Mouse (Mus musculus) cerebellum, adult 18-20 months (tissue): ENCODE results near the gene Aplf.
A peak's percentile ranks its signal among the peaks of the same experiment; 100 is the strongest.
"Not testable (repeated sequence)": the region's sequence is repeated elsewhere in the genome, so short reads cannot be mapped to it uniquely, and the experiment has no call there.

ENCODE experiments used
- DNase-seq, 2 experiments: peaks; one replicate each; pipeline ENCODE4 v3.0.0; 2021

Gene Aplf

DNA sequence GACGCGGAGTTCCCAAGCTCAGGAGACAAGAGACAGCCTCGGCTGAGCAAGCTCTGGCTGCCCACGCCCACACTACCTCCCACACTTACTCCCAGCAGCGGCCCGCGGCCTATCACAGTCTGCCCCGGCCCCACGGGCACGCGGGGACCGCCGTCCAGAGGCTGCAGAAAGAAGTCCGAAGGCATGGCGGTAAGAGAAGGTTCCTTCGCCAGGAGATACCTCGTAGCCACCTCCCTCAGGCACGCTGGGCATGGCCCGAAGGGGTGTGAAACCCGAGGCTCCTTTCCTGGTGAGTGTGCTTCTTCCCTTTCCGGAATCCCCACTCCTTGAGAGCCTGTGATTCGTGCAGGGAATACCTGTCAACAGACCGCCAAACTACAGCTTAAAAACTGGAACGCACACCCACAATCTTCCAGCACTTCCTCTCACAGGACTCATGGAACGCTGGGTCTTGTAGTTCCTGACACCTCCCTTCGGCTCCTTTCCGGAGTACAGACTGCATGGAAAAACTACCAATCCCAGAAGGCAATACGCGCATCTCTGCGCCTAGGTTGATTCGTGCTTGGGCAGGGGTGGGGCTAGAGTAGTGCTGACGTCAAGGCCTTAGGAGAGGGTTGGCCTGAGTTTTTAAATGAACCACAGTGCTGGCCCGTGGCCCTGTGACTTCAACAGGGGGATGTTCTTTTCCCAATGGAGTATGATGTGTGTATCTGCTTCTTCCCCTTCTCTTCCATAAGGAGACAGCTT lies at the start of gene Aplf:
Gene Aplf (minus strand): TSS at position 423 of the 747 bp plus-strand sequence.
- DNase-seq, result peak; percentile 87 to 97

DNA sequence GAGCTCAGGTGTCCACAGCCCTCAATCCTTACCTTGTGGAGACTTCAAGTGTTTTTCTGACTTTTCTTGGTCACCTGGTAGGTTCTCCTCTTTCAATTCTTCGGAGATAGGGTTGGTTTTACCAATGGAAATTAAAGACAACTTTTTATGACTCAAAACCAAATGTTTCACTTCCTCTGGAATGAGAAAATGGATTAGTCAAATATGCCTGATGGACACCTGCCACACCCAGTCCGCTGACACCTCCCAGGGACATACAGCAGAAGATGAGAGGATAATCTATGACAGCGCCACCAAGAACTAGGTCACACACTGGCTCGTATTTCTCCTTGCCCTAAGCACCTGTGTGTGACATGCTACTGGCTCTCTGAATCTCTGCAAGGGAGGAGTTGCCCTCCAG lies 42.1 kb upstream of the Aplf start:
- DNase-seq, result no peak

DNA sequence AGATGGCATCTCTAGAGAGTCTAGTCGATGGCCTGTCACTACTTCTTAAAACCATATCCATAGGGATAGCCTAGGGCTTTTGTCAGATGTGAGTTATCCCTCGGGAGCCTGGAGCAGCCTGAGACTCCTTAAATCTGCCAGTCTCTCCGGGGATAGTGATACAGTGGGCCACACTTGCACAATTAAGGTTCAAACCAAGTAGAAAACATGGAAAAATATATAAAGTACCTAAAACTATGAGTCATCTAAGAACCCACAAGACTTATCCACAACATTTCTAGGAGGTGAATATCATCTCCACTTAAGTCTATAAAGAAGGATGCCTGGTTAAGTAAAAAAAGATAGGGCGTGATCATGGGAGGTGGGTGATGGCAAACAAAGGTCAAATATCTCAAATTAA lies 40.3 kb upstream of the Aplf start:
- DNase-seq, result no peak

DNA sequence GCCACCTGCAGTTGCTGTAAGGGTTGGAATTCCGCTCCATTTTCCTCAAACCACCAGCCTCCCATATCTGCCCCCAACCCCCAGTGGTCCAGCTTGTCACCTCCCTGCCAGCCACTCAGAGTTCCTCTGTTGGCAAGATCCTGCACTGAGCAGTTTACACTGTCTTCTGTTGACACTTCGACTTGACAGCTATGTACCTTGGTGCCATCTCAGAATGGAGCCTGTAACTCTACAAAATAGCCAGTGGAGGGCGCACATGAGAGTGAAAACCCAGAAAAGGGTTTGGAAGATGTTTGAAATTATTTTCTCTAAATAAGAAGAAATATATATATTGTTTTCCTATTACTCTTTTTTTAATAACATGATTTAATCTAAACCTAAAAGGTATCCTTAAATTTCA lies 34.3 kb upstream of the Aplf start:
- DNase-seq, result peak; percentile 4 to 8

DNA sequence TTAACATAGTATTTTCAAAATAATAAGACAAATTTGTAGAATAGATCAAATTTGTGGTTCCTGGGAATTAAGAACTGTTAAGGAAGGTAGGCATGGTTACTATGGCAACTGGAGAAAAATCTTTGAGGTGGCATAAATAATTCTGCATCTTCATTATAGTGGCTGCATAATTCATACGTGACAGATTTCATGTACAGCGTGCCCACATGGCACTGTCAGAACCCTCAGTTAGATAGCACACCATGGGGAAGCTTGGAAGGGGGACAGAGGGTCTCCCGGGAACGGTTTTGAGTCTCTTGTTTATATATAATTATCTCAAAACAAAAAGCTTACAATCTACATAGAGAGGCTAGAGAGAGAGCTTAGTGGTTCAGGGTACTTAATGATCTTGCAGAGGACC lies 24.6 kb upstream of the Aplf start:
- DNase-seq, result no peak

DNA sequence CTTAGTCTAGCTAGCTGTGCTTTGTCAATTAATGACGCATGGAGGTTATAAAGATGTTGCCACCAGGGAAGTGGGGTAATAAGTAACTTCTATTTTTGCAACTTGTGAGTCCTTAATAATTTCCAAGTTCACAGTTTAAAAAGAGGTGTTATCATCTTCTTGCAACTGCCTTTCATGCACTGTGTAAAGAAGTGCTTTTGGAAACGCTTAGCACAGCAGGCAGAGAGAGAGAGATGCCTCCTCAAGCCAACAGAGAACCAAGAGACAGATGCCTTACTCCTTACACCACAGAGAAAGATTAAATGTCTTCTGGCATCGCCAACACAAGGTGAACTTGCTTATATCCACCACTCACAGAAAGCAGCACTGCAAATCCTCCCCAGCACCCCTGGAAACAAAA lies 24.0 kb upstream of the Aplf start:
- DNase-seq, result no peak

DNA sequence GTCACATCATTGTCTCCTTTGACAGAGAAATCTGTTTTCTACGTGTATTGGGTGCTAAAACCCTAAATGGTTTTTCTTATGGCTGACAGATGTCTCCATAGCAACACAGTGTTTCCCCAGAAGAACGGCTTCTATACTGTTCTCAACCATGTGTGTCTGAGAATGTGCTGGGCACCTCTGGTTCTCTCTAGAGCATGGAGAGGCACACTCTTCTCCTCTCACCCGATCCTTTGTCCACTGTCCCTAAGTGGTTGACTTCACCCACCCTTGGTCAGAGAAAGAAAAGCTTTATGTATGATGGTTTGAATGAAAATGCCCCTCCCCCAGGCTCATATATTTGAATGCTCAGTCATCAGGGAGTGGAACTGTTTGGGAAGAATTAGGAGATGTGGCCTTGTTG lies 8.4 kb upstream of the Aplf start:
- DNase-seq, result no peak

DNA sequence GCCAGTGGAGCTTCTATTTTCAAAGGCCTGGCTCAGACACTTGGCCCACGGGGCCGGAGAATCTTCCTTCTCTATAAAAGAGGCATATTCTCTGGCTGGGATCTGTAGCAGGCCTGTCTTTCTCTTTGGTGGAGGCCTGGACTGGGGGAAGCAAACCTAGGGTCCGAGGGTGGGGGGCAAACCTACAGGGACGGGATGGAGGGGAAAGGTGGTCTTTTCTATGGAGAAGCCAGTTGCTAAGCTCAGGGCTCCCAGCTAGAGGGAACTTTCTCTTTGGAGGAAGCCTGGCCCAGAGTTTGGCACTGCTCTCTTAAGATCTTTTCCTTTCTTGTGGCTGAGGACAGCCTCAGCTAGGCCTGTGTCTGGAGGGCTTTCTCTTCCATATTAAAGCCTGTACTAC lies 668 bp upstream of the Aplf start:
- DNase-seq, result peak in 1 of 2 experiments; percentile 10

DNA sequence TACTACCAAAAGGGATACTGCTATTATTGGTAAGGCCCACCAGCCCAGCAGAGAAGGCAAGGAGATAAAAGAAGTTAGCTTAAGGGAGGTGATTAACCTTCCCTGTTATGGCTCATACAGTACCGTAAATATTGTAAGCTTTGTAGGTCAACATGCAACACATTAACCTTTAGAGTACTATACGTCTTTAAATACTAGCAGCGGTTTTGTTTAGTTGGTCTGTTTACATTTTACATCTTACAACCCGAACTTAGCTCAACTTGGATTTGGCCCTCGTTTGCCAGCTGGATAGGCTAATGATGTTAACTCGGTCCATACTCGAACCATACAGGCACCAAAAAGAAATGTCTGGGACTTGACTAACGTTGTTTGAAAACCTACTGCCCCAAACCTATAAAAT lies 640 bp downstream of the Aplf start:
- no peak for DNase-seq

DNA sequence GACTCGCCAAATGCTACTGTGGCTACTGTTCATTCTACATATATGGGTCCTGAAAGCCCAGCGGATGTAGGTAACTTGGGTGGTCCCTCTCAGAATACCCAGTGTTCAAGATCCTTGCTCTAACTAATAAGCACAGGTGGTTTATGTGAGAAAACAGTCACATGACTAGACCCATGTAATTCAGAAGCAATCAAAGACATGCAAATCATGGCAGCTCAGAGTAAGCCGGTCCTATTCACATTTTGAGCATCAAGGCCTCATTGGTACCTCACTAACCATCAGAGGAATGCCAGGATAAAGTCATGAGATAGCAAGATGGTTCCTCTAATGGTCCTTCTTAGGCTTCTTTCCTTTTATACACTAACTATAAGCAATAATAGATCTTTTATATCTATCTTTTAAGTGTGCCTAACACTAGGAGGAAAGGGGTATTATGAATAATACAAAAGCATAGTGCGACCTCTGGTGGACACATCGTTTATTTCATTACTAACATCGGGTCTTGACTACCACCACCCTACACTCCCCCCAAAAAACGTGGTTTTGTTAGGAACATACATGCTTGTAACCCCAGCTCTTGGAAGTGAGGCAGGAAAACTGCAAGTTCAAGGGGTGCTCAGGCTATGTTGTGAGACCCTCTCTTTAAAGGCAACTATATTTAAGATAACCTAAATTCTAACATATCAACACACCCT lies 2.0 kb downstream of the Aplf start:
- DNase-seq, result peak; percentile 46 to 59

DNA sequence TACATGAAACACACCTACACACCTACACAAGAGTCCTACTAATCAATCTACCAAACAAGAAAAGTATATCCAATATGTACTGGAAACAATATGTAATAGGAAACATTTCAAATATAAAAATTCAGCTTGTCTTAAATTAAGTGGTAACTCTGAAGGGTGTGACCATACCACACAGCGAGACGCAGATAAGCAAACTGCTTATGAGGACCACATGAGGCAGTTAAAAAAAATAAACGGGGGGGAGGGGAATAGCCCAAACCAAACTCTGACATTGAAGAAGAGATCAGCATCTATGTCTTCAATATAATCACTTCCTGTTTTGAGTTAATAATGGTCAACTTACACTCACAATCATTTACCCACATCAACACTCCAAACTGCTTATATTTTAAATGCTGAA lies 3.3 kb downstream of the Aplf start:
- DNase-seq, result no peak

DNA sequence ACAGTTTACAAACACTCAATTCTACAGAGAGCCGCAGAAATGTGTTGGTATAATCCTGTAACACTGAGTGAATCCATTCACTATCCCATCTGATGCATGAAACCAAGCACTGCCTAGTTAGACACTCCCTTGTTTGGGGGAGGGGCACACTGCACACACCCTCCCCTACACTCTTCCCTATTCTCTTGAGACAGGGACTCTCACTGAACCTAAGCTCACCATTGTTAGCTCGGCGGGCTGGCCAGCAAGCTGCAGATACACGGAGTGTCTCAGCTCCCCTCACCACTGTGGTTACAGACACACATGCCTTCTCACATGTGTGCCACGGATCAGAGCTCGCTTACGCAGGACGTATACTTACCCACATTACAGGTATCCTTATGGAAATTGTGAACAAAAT lies 4.2 kb downstream of the Aplf start:
- DNase-seq, result no peak

DNA sequence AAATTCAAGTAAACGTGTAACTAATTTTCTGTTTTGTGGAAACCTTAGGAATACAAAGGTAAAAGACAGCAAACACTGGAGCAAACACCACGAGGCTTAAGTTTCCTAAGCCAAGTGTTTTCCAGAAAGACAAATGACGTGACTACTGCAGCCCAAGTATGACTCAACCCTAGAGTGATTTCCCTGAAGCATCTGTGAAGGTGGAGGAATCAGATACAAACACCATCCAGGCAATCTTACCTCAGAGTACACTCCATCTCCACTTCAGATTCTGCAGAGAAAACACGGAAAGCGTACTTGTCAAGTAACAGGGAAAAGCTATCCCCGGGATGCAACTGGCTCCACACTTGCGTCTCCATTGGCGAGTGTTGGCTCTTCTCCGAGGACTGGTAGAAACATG lies 8.5 kb downstream of the Aplf start:
- DNase-seq, result no peak

DNA sequence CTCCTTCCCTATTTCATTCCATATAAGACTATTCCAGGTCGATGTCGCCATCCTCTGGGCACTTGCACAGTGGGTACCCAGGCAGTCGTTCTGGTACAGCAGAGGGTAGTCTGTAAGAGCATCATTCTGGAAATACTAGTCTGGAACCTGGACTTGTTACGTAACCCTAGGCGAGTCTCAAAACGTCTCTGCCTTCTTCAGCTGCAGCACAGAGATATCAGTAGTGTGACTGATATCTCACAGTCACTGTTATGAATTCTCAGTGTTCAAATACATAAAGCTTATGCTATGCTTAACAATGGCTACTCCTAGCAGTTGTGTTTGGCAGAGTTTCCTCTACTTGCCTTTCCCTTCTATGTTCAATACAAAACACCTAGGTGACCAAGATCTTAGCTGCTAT lies 9.8 kb downstream of the Aplf start:
- DNase-seq, result no peak

DNA sequence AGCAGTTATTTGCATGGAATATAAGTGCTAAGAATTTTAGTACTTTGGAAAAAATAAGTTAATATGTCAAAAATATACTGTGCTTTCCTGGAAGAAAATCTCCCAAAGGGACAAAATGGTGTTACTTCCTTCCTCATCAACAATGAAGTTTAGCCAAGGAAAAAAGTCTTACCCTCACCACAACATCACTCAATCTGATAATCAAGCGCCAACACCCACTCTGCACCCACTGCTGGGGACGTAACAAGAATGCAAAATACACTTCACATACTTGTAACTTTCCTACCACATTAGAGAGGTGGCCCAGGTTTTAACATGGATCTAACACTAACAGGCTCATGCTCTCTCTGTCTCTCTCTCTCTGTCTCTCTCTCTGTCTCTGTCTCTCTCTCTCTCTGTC lies 10.3 kb downstream of the Aplf start:
- DNase-seq, result no peak

DNA sequence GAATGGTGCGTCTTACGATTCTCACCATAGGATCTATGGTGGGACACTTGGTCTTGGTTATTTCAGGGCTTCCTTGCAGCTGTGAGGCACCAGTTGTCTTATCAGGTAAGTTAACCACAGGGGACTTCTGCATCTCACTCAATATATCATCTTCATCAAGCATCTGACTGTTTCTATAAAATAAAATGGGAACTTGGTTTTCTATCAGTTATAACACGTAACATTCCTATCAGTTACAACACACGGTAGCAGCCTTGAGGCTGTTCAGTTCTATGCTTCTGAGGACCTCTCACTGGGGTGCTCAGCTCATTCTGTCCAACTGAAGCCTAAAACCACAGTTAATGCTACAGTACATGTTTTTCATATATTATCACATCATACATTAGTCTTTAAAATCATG lies 13.2 kb downstream of the Aplf start:
- no peak for DNase-seq

DNA sequence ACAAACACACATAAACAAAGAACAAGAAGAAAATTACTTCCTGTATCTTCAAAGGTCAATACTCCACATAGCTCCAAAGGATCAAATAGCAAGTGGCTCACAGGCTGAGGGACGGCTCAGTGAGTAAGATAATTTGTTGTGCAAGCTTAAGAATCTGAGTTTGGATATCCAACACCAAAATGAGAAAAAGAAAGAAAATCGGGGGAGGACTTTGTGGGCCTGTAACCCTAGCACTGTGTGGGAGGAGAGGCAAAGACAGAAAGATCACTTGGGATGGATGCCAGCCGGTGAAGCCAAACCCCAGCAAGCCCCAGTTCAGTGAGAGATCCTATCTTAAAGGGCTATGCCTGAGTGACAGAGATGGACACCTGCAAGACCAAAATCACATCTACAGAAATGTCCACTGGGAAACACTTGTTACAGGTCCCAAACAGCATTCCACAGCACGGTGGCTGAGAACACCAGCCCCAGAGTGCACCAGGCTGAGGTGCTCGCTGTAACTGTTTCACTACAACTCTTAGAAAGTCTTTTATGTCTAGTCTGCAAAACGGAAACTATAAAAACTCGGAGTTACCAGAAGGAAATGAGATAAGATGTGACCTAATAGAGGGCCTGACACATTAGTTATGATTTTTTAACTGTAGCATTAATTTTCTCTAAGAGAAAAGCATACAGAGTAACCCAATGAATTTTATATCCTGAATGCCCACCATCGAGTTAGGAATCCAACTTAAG lies 17.9 kb downstream of the Aplf start:
- DNase-seq, result no peak

DNA sequence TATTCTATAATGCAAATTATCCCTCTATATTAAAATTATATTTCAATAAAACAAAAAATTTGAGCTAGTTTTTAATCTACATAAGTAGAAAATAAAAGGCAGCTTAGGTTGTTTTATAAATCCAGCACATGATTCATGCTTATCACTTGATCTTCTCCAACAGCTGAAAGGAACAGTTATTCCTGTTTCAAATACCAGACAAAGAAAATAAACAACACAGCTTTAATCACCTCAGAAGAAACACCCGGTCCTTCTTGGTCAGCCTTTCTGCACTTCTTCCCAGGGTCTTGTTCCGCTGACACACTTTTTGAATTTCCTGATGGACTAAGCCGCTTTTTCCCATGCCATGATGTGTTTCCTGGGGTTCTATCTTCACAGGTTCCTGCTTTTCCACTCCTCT lies 18.5 kb downstream of the Aplf start:
- no peak for DNase-seq

DNA sequence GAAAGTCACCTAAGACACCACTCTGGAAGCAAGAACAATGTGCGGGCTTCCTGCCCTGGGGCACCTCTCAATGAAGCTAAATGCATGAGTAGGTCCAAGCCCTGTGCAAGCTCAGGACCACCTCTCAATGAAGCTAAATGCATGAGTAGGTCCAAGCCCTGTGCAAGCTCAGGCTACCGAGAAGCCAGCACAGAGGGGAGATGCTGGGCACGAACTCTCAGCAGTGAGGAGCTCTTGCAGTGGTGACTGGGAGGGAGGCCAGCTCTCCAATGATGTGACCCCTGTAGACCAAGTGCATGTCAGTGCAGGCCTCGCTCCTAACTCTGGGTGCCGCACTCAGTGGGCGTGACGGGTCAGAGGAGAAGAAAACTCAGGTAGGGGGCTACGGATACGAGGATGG lies 19.3 kb downstream of the Aplf start:
- no peak for DNase-seq

DNA sequence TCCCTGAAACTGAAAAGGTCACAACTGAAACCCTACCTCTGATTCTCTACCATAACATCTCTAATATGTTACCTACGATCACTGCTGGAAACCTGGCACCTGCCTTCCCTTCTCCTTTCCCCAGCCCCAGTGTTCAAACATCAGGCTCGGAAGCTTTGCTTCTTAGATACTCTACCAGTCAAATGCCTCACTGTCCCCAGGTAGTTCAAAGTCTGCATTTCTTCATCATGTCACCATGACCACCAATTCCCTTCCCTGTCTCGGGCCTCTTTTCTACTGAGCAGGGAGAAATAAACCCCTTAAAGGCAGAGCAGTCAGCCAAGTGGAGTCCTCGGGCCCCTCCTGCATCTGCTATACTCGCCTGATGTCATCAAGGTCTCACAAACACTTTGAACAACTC lies 20.2 kb downstream of the Aplf start:
- no peak for DNase-seq

DNA sequence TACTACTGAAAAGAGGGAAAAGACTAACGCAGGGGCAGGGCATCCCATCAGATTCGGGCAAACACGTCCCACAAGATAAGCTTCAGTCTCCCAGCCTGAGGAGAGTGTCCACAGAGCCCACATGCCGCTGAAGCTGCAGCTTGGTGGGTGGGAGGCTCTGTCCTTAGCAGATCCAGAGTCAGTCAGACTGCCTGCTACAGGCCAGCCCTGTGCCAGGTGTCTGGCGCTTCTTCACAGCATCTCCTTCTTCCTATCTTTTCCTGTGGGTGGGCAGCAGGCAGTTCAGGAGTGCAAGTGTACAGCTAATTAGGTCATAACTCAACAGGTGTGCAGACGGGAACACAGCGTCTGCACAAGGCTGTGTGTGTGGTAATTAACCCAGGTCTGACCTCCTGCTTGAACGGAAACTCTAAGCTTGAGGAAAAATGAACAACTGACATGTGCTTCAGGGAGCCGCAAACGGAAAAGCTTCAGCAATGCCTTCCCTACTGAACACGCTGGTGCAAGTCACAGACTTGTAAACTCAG lies 33.8 kb downstream of the Aplf start:
- DNase-seq, result no peak

DNA sequence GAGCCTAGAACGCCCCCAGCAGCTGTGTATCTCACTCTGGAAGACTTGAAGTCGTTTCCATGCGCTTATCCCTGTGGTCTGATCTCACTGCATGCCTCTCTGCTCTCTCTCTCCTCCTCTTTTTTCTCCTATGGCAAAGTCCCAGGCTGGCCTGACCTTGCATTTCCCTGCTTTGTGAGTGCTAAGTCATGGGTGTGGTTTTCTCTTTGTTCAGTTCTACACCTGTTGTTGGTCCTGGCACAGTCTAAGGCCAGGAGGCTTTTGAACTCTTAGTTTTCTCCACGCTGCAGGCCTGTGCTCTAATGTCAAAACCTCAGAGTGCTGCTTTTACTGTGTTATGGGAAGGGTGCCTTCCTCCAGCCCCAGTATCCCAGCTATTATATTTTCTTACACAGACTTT lies 39.8 kb downstream of the Aplf start:
- DNase-seq, result no peak

DNA sequence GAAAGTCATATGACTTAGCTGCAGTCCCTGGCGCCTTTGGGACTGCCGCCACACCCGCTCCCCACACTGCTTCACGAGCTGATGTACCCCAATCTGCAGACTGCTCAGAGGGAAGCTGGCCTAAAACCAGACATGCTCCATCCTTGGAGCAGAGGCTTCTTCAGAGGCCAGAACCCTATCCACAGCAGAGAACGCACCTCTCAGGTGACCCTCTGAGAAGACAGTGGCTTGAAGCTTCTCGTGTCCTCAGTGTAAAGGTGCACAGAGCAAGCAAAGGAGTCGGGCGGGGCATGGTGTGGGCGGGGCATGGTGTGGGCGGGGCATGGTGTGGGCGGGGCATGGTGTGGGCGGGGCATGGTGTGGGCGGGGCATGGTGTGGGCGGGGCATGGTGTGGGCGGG lies 43.1 kb downstream of the Aplf start:
- not testable (repeated sequence) for DNase-seq

DNA sequence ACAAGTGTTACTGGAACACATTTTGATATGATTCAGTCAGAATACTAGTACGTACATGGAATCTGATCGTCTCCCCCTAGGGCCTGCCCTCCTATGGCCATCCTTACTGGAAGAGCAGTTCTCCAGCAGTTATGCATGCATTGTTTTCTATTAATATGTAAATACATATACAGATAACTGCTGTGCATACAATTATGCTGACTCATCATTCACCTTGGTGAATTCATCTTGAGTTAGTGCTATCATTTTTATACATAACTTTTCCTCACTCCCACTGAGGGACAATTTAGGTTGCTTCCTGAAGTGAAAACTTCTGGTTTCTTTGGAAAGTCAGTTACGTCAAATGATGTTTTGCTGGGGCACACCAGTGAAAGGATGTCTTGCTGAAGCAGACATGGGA lies 48.8 kb downstream of the Aplf start:
- no peak for DNase-seq
